Mouse (Mus musculus) megakaryocyte, embryonic 14.5 days (primary cell): ENCODE results near the gene Gm37240.

Experiments used
- FLI1 ChIP-seq: IDR thresholded peaks from 2 replicates; pipeline ENCODE4 v1.6.1; 2012; ENCODE audit warnings: low read length, inconsistent platforms, mixed read lengths
- GATA1 ChIP-seq: IDR thresholded peaks from 3 replicates; pipeline ENCODE4 v1.6.1; 2012; ENCODE audit warnings: mixed read lengths, low read length, inconsistent platforms, borderline replicate concordance

- no peak for TF ChIP-seq GATA1
- TF ChIP-seq FLI1, result no peak
These were observed 138.0 kb downstream of the Gm37240 start for GRCm38 (mm10) chr3:85749348-85749747.
